Mouse (Mus musculus) megakaryocyte, embryonic 14.5 days (primary cell): Measurements from ENCODE around the gene Pclo.

Experiments used
- FLI1 ChIP-seq: IDR thresholded peaks from 2 replicates; pipeline ENCODE4 v1.6.1; 2012; ENCODE audit warnings: low read length, inconsistent platforms, mixed read lengths
- GATA1 ChIP-seq: IDR thresholded peaks from 3 replicates; pipeline ENCODE4 v1.6.1; 2012; ENCODE audit warnings: mixed read lengths, low read length, inconsistent platforms, borderline replicate concordance

DNA sequence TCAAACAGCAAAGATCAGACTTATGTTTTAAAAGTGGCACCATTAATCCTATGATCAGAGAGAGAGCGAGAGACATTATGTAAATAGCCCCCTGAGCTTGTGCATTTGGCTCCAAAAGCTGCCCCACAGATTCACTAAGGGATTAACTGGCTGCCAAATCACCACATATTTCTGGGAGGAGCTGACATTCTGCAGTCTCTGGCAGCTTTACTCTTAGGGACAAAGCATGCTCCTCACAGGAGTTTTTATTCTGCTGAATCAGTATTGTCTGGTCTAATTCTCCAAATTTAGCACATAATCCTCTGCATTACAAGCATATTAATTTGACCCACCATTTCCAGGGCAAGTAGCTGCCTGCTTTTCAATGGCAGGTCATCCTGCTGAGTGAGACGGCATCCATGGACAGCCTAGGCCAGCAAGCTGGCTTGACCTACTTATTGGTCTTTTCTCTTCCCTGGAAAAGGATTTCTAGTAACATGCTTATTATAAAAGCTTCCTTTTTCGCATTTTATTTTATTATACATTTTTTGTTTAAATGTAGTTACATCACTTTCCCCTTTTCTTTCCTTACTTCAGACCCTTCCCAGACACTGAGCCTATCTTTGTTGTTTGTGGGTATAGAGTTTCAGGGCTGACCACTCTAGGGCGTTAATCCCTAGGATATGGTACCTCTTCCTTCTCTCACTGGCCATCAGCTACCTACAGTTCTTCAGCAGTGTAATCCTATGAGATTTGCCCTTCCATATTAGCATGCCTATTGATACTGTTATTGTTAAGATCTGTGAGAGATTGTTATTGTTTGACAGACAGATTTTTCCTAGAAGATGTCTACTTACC is 319.7 kb downstream of the Pclo start:
- TF ChIP-seq GATA1 (no peak), FLI1 (no peak)
